Mouse (Mus musculus): Measurements from ENCODE around the gene Brd1.
"Not testable (repeated sequence)": the region's sequence is repeated elsewhere in the genome, so short reads cannot be mapped to it uniquely, and the experiment has no call there.

DNA sequence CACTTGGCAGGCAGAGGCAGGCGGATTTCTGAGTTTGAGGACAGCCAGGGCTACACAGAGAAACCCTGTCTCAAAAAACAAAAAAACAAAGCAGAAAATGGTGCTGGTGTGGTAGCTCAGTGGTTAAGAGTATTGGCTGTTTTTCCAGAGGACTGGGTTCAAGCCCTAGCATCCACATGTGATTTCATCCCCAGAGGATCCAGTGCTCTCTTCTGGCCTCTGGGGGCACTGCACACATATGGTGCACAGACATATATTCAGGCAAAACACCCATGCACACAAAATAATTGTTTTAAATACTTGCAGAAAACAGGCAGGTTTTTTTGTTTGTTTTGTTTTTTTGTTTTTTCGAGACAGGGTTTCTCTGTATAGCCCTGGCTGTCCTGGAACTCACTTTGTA is 32.1 kb upstream of the Brd1 start:
- not testable (repeated sequence) for TF ChIP-seq CTCF (IDR thresholded peaks at IDR 0.05; ENCODE audit: borderline replicate concordance, insufficient read depth, low read length); POLR2A (IDR thresholded peaks at IDR 0.05; ENCODE audit: low read depth, low read length)

All from embryonic fibroblast, embryonic 13.5 days (primary cell).